ENCODE assay signal across 9 mouse cellular contexts in the genomic region with DNA sequence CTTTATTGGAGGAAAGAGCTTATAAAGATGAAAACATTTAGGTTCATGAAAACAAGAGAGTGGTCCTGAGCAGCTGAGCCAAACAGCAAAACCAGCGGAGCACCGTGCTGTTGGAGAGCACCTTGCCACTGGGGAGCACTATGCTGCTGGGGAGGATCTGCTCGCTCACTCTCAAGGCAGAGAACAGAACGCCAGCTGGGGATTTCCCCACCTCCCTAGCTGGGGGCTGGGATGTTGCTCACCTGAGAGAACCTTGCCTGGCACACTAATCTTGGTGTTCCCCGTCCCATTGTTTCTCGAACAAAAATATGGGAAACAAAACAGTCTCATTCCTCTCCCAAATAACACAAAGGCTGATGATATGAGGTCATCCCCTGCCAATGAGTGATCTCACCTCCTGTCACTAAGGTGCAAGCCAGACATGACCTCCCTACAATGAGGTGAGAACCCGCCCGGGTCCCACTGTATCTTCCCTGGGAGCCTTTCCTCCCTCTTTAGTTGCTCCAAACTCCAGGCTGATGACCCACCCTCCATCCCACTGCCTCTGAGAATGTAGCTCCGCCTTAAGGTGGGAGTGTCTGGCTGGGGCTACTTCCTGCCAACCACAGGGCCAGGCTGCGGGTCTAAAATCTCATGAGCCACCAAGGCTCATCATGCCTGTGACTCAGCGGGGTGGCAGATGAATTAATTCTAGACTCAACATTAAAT.
DNase-seq lines count a peak whose midpoint lies in the region; ATAC-seq lines count a peak whose summit lies in the region.
"Had no signal": no experiment of that assay in that cellular context is flagged by ENCODE, and none has a peak within 500 bp of the region (broad histone marks: within the 10 kb centered on the region; RNA-seq: fewer than 3 reads in every experiment).

No protein-coding gene starts in this region.

- ATAC-seq in activated CD4-positive, CD25-positive, alpha-beta regulatory T cell, adult 4 months = peak; percentile 82
- ATAC-seq in megakaryocyte, adult 5-6 weeks (ENCODE audit: poor library complexity, severe bottlenecking) = peak; percentile 58

- DNase-seq in 3134 (ENCODE audit: extremely low read depth, insufficient read length, low spot score) = peak; percentile 69
- peak; percentile 69 for DNase-seq in CD4-positive helper T cell, adult 2 months (ENCODE audit: low read depth, low spot score)
- no peak for DNase-seq in ovary, postnatal 10 days (ENCODE audit: low spot score)
- no peak for DNase-seq in kidney, postnatal 10 days
- DNase-seq in right cerebral cortex, postnatal 25 days = no peak
- DNase-seq: kidney, postnatal 14 days; lung, adult 2 months had no signal

Comparison
In these comparisons a context has a peak if more than half of its experiments do, and no peak if none do; other contexts are left out.
1. DNase-seq: peak in 3134 (single experiment) and CD4-positive helper T cell, adult 2 months (single experiment); none in ovary, postnatal 10 days (single experiment), kidney, postnatal 10 days (single experiment) and right cerebral cortex, postnatal 25 days (single experiment).